Mouse (Mus musculus): ENCODE measurements around the gene Enox1. TPM values are rescaled to one million over a fixed set of nuclear protein-coding genes. Genes with fewer than 3 reads are reported as not detected.
A peak's percentile ranks its signal among the peaks of the same experiment; 100 is the strongest.

Gene Enox1
- total RNA-seq, 1 experiment from 2014 or later = 6.7 TPM

GRCm38 (mm10) chr14:77682888-77683555 lies 526.5 kb downstream of the Enox1 start:
- no peak for DNase-seq

GRCm38 (mm10) chr14:77689816-77690215 lies 533.3 kb downstream of the Enox1 start:
- no peak for DNase-seq

- no peak for DNase-seq
Measured at GRCm38 (mm10) chr14:77705006-77705405, 548.4 kb downstream of the Enox1 start.

- peak; percentile 35 for DNase-seq
Measured at GRCm38 (mm10) chr14:77706511-77707246, 550.1 kb downstream of the Enox1 start.

- peak; percentile 5 for DNase-seq
Measured at GRCm38 (mm10) chr14:77707279-77707678, 550.7 kb downstream of the Enox1 start.

GRCm38 (mm10) chr14:77708354-77709150 lies 552.0 kb downstream of the Enox1 start:
- no peak for DNase-seq

- DNase-seq = no peak
Measured at GRCm38 (mm10) chr14:77714931-77715535, 558.5 kb downstream of the Enox1 start.

GRCm38 (mm10) chr14:77716981-77717380 lies 560.4 kb downstream of the Enox1 start:
- DNase-seq = no peak

GRCm38 (mm10) chr14:77718814-77719213 lies 562.3 kb downstream of the Enox1 start:
- no peak for DNase-seq

GRCm38 (mm10) chr14:77738056-77738455 lies 581.5 kb downstream of the Enox1 start:
- peak; percentile 13 for DNase-seq

GRCm38 (mm10) chr14:77738751-77739365 lies 582.3 kb downstream of the Enox1 start:
- DNase-seq = peak; percentile 35

- DNase-seq = no peak
Measured at GRCm38 (mm10) chr14:77739376-77739775, 582.8 kb downstream of the Enox1 start.

GRCm38 (mm10) chr14:77744638-77745240 lies 588.2 kb downstream of the Enox1 start:
- no peak for DNase-seq

- no peak for DNase-seq
Measured at GRCm38 (mm10) chr14:77748920-77749319, 592.4 kb downstream of the Enox1 start.

Other genes starting within 250 kb of the Enox1 start
- gene Ccdc122, start 120.0 kb upstream of the Enox1 start, total RNA-seq (2021) = 4.1 and 4.9 TPM in 2 replicates
- gene Lacc1, start 119.9 kb upstream of the Enox1 start, total RNA-seq (2021) = 7.3 and 7.8 TPM in 2 replicates

Measured in adrenal gland, postnatal 14 days (tissue).